Mouse (Mus musculus) CH12.LX (cell line): ENCODE data around the gene Bcl2l11. TPM values are rescaled to one million over a fixed set of nuclear protein-coding genes. Genes with fewer than 3 reads are reported as not detected.
"Not testable (repeated sequence)": the region's sequence is repeated elsewhere in the genome, so short reads cannot be mapped to it uniquely, and the experiment has no call there.

ENCODE experiments used
- DNase-seq: peaks from one replicate; pipeline ENCODE4 v3.0.0-alpha.2; 2013; ENCODE audit errors: extremely low read depth
- H3K27ac ChIP-seq: 2 replicates; pipeline ENCODE4 v1.5.1; 2012; ENCODE audit warnings: low read depth, mild to moderate bottlenecking, control low read depth, moderate library complexity; ENCODE audit not compliant: insufficient read depth
- H3K27me3 ChIP-seq: replicated peaks from 2 replicates; pipeline ENCODE3; 2012; ENCODE audit warnings: inconsistent platforms
- H3K36me3 ChIP-seq, 2 experiments: replicated peaks in 1 of 2; 2 replicates each; pipeline versions ENCODE3 to v1.6.1; 2012; ENCODE audit warnings: inconsistent platforms in 1 of 2, low read length in 1 of 2, mild to moderate bottlenecking in 1 of 2, mixed read lengths in 1 of 2, moderate library complexity in 1 of 2; ENCODE audit not compliant: control insufficient read depth in 1 of 2, insufficient read depth in 1 of 2
- H3K4me1 ChIP-seq, 2 experiments: 2 replicates each; pipeline ENCODE4 v1.6.1; 2012; ENCODE audit warnings: inconsistent platforms in 1 of 2, moderate library complexity in 1 of 2; ENCODE audit not compliant: insufficient read depth in 2 of 2, control insufficient read depth in 1 of 2
- H3K4me2 ChIP-seq: 2 replicates; pipeline ENCODE4 v1.6.1; 2012; ENCODE audit warnings: low read depth, mild to moderate bottlenecking, control low read depth; ENCODE audit not compliant: poor library complexity, insufficient read depth, severe bottlenecking
- H3K4me3 ChIP-seq, 3 experiments: fragments of 150-350 bp in 1 of 3; sonication (generic) in 1 of 3; replicated peaks in 1 of 3; 2 replicates each; pipeline versions ENCODE3 to v1.5.1; 2011 to 2012; ENCODE audit warnings: low read depth in 2 of 3, low read length in 2 of 3, mild to moderate bottlenecking in 2 of 3, moderate library complexity in 2 of 3, control low read depth in 1 of 3, improper control_type of control experiment in 1 of 3, inconsistent platforms in 1 of 3, mixed read lengths in 1 of 3; ENCODE audit not compliant: poor library complexity in 1 of 3
- H3K79me2 ChIP-seq: replicated peaks from 2 replicates; pipeline ENCODE4 v1.6.1; 2012; ENCODE audit warnings: mild to moderate bottlenecking, moderate library complexity; ENCODE audit not compliant: control insufficient read depth, poor library complexity, insufficient read depth, severe bottlenecking; ENCODE audit errors: extremely low read depth
- H3K9ac ChIP-seq: 2 replicates; pipeline ENCODE4 v1.6.1; 2012; ENCODE audit warnings: low read depth, mild to moderate bottlenecking, control low read depth, moderate library complexity; ENCODE audit not compliant: insufficient read depth
- H3K9me3 ChIP-seq: replicated peaks from 2 replicates; pipeline ENCODE3; 2012; ENCODE audit warnings: low read length, inconsistent platforms, mixed read lengths
- BHLHE40 ChIP-seq: IDR thresholded peaks from 2 replicates; pipeline ENCODE4 v1.6.1; 2011; ENCODE audit warnings: mild to moderate bottlenecking, low read depth, low read length, improper control_type of control experiment
- CTCF ChIP-seq, 2 experiments: IDR thresholded peaks in 1 of 2; conservative IDR thresholded peaks in 1 of 2; 2 replicates each; pipeline ENCODE4 v1.5.1; 2011 to 2012; ENCODE audit warnings: low read depth in 2 of 2, low read length in 2 of 2, improper control_type of control experiment in 1 of 2, inconsistent platforms in 1 of 2, mild to moderate bottlenecking in 1 of 2, moderate library complexity in 1 of 2
- ETS1 ChIP-seq: conservative IDR thresholded peaks from 2 replicates; pipeline ENCODE4 v1.6.1; 2012; ENCODE audit warnings: low read depth, mild to moderate bottlenecking, inconsistent platforms, low read length, improper control_type of control experiment, moderate library complexity
- HCFC1 ChIP-seq: IDR thresholded peaks from 2 replicates; pipeline ENCODE4 v1.6.1; 2012; ENCODE audit warnings: low read depth, mild to moderate bottlenecking, inconsistent platforms, low read length, improper control_type of control experiment
- IRF4 ChIP-seq: IDR thresholded peaks from 2 replicates; pipeline ENCODE4 v1.6.1; 2014; ENCODE audit warnings: low read depth, mild to moderate bottlenecking, inconsistent platforms, low read length, improper control_type of control experiment
- JUN ChIP-seq: IDR thresholded peaks from 2 replicates; pipeline ENCODE4 v1.6.1; 2011; ENCODE audit warnings: low read depth, mild to moderate bottlenecking, low read length, improper control_type of control experiment, moderate library complexity; ENCODE audit not compliant: insufficient read depth
- MAFK ChIP-seq: IDR thresholded peaks from 2 replicates; pipeline ENCODE4 v1.6.1; 2011; ENCODE audit warnings: low read length, improper control_type of control experiment; ENCODE audit not compliant: insufficient replicate concordance
- MEF2A ChIP-seq: IDR thresholded peaks from 2 replicates; pipeline ENCODE4 v1.6.1; 2014; ENCODE audit warnings: low read depth, mild to moderate bottlenecking, inconsistent platforms, low read length, improper control_type of control experiment, borderline replicate concordance
- PAX5 ChIP-seq: IDR thresholded peaks from 2 replicates; pipeline ENCODE4 v1.6.1; 2012; ENCODE audit warnings: low read length, inconsistent platforms, mixed read lengths
- POLR2A ChIP-seq: IDR thresholded peaks from 2 replicates; pipeline ENCODE4 v1.6.1; 2011; ENCODE audit warnings: low read depth, mild to moderate bottlenecking, improper control_type of control experiment, low read length
- RCOR1 ChIP-seq: conservative IDR thresholded peaks from 2 replicates; pipeline ENCODE4 v1.6.1; 2012; ENCODE audit warnings: low read depth, mild to moderate bottlenecking, inconsistent platforms, low read length, improper control_type of control experiment
- SIN3A ChIP-seq: IDR thresholded peaks from 2 replicates; pipeline ENCODE4 v1.6.1; 2012; ENCODE audit warnings: low read length, improper control_type of control experiment, inconsistent platforms
- TCF12 ChIP-seq: IDR thresholded peaks from 2 replicates; pipeline ENCODE4 v1.6.1; 2014; ENCODE audit warnings: low read depth, mild to moderate bottlenecking, inconsistent platforms, low read length, improper control_type of control experiment
- USF1 ChIP-seq: IDR thresholded peaks from 2 replicates; pipeline ENCODE4 v1.6.1; 2014; ENCODE audit warnings: low read depth, mild to moderate bottlenecking, inconsistent platforms, low read length, improper control_type of control experiment
- USF2 ChIP-seq: conservative IDR thresholded peaks from 2 replicates; pipeline ENCODE4 v1.6.1; 2011; ENCODE audit warnings: low read depth, low read length, improper control_type of control experiment
- ZC3H11A ChIP-seq: IDR thresholded peaks from 2 replicates; pipeline ENCODE4 v1.6.1; 2012; ENCODE audit warnings: low read depth, mild to moderate bottlenecking, inconsistent platforms, low read length, improper control_type of control experiment
- ZKSCAN1 ChIP-seq: IDR thresholded peaks from 2 replicates; pipeline ENCODE4 v1.6.1; 2012; ENCODE audit warnings: low read depth, inconsistent platforms, low read length, improper control_type of control experiment, borderline replicate concordance
- ZNF384 ChIP-seq: IDR thresholded peaks from 2 replicates; pipeline ENCODE4 v1.6.1; 2012; ENCODE audit warnings: low read depth, low read length, improper control_type of control experiment, inconsistent platforms
- dilution Hi-C: fragments of 300-500 bp; cut with MboI; formaldehyde crosslinking; loops from 2 replicates; pipeline ENCODE4 v1.14.3; 2020; ENCODE audit warnings: low sequenced_read_pairs; ENCODE audit not compliant: extremely low pct_unique_long_range_greater_than_20kb, extremely low pct_ligation_motif_present
- in situ Hi-C: fragments of 300-500 bp; cut with MboI; formaldehyde crosslinking; loops from 3 replicates; pipeline ENCODE4 v1.14.3; 2019; ENCODE audit warnings: low sequenced_read_pairs, low pct_ligation_motif_present, low pct_unique_long_range_greater_than_20kb, mixed read lengths
- polyA plus RNA-seq: library from polyadenylated mRNA; unstranded; fragments of >175 nt; gene quantifications from 2 replicates; pipeline ENCODE4 v1.2.1, GENCODE M21; 2012; ENCODE audit warnings: low read depth; ENCODE audit not compliant: insufficient read length
- total RNA-seq, 2 experiments: library from RNA; depleted of rRNA; stranded (reverse); fragments of 300-350 nt in 1 of 2; fragments of >200 nt in 1 of 2; gene quantifications; 2 replicates each; pipeline ENCODE4 v1.2.3; 2012 to 2014

Gene Bcl2l11
- total and polyA plus RNA-seq, 3 experiments, result 7.8 to 24.6 (median 11.6) TPM

- H3K79me2 ChIP-seq, result no peaks in the 10 kb centered on the region
- DNase-seq, result no peak
- H3K27me3 ChIP-seq, result peaks cover 6% of the 10 kb centered on the region
- H3K36me3 ChIP-seq, result no peaks in the 10 kb centered on the region
- TF ChIP-seq PAX5, result no peak
- TF ChIP-seq IRF4, result no peak
- no peak for TF ChIP-seq CTCF (conservative IDR thresholded peaks at IDR 0.05 in 1 of 2, IDR thresholded peaks at IDR 0.05 in 1 of 2; ENCODE audit: low read depth in 2 of 2, low read length in 2 of 2)
- 0 out of 2 replicates have a peak, but pooled peaks have one; percentile 44 for TF ChIP-seq ZNF384
- TF ChIP-seq ZC3H11A, result no peak
- no peak; the same call in 1 of the 2 replicates for TF ChIP-seq ETS1
- TF ChIP-seq BHLHE40, result peak; percentile 96
- no peak for TF ChIP-seq USF1
- no peak for TF ChIP-seq JUN
- TF ChIP-seq POLR2A, result no peak
- no peaks in the 10 kb centered on the region for H3K9me3 ChIP-seq
- no peak overlapping the region for H3K27ac ChIP-seq
- in situ Hi-C loops (no loop called here), dilution Hi-C loops (no loop called here)
- no peak overlapping the region for H3K9ac ChIP-seq
- no peak overlapping the region for H3K4me2 ChIP-seq
- H3K4me1 ChIP-seq, result peaks cover 30 to 54% of the 10 kb centered on the region in 2 experiments
- no peak overlapping the region for H3K4me3 ChIP-seq
Measured at GRCm38 (mm10) chr2:128179808-128180379, 54.1 kb downstream of the Bcl2l11 start.

GRCm38 (mm10) chr2:128182181-128182580 lies 56.3 kb downstream of the Bcl2l11 start:
- H3K27me3 ChIP-seq, DNase-seq, H3K4me2 ChIP-seq, H3K4me3 ChIP-seq, in situ Hi-C loops, H3K9me3 ChIP-seq, H3K27ac ChIP-seq, dilution Hi-C loops, H3K9ac ChIP-seq, H3K79me2 ChIP-seq, H3K36me3 ChIP-seq: not testable (repeated sequence)
- peaks cover 13 to 37% of the 10 kb centered on the region in 2 experiments; a peak in 3 of 4 replicates for H3K4me1 ChIP-seq

GRCm38 (mm10) chr2:128182751-128183150 lies 56.9 kb downstream of the Bcl2l11 start:
- Histone ChIP-seq H3K4me3 (no peak overlapping the region), H3K9me3 (no peaks in the 10 kb centered on the region), H3K36me3 (no peaks in the 10 kb centered on the region), H3K27me3 (peaks cover under 1% of the 10 kb centered on the region), H3K9ac (no peak overlapping the region), H3K27ac (no peak overlapping the region), H3K4me1 (peaks cover 13 to 31% of the 10 kb centered on the region in 2 experiments; a peak in 3 of 4 replicates), H3K79me2 (no peaks in the 10 kb centered on the region), H3K4me2 (no peak overlapping the region)
- TF ChIP-seq MAFK (no peak), HCFC1 (no peak), TCF12 (no peak), SIN3A (no peak), ZKSCAN1 (no peak), MEF2A (no peak), USF2 (no peak), RCOR1 (no peak), USF1 (no peak)
- in situ Hi-C loops, result no loop called here
- DNase-seq, result no peak
- dilution Hi-C loops, result no loop called here
